Mouse (Mus musculus) liver, adult 2 months (tissue): ENCODE measurements around the gene Tll1. TPM values are rescaled to one million over a fixed set of nuclear protein-coding genes. Genes with fewer than 3 reads are reported as not detected.

Experiments
- DNase-seq: peaks from one replicate; pipeline ENCODE4 v3.0.0-alpha.2; 2011; ENCODE audit warnings: low read depth, low spot score; ENCODE audit errors: extremely low read depth
- H3K27ac ChIP-seq: fragments of 200-500 bp; replicated peaks from 2 replicates; pipeline ENCODE4 v1.5.1; 2012; ENCODE audit warnings: low read depth, mild to moderate bottlenecking, control low read depth, inconsistent platforms, low read length; ENCODE audit not compliant: insufficient read depth
- H3K27me3 ChIP-seq: fragments of 200-500 bp; 2 replicates; pipeline ENCODE4 v1.6.1; 2012; ENCODE audit warnings: mild to moderate bottlenecking, moderate library complexity, low read length, inconsistent platforms; ENCODE audit not compliant: control insufficient read depth, insufficient read depth
- H3K36me3 ChIP-seq: fragments of 200-500 bp; 2 replicates; pipeline ENCODE4 v1.6.1; 2012; ENCODE audit warnings: low read length, inconsistent platforms; ENCODE audit not compliant: control insufficient read depth, insufficient read depth
- H3K4me1 ChIP-seq: fragments of 200-500 bp; 2 replicates; pipeline ENCODE4 v1.6.1; 2011; ENCODE audit warnings: low read length; ENCODE audit not compliant: control insufficient read depth, insufficient read depth
- H3K4me3 ChIP-seq: fragments of 200-500 bp; 2 replicates; pipeline ENCODE4 v1.5.1; 2011; ENCODE audit warnings: low read depth, mild to moderate bottlenecking, control low read depth, low read length, moderate library complexity; ENCODE audit not compliant: insufficient read depth
- H3K79me2 ChIP-seq: fragments of 200-500 bp; 2 replicates; pipeline ENCODE4 v1.6.1; 2012; ENCODE audit warnings: inconsistent platforms, mild to moderate bottlenecking, low read length, moderate library complexity; ENCODE audit not compliant: control insufficient read depth, insufficient read depth
- H3K9ac ChIP-seq: fragments of 200-500 bp; 2 replicates; pipeline ENCODE4 v1.6.1; 2012; ENCODE audit warnings: low read depth, mild to moderate bottlenecking, control low read depth, inconsistent platforms, low read length
- CTCF ChIP-seq: fragments of 200-500 bp; IDR thresholded peaks from 2 replicates; pipeline ENCODE4 v1.5.1; 2011; ENCODE audit warnings: low read depth, low read length, control low read depth
- POLR2A ChIP-seq: fragments of 200-500 bp; IDR thresholded peaks from 2 replicates; pipeline ENCODE4 v1.6.1; 2011; ENCODE audit warnings: low read length, control low read depth; ENCODE audit not compliant: insufficient read depth; ENCODE audit errors: extremely low read depth
- WGBS: fragments of 180-500 bp; shearing (Covaris S2); methylation state at CpG from one replicate; pipeline ENCODE4 v1.1.7; 2018; 5-methylcytosine and 5-hydroxymethylcytosine counted together
- polyA plus RNA-seq: library from polyadenylated mRNA; depleted of rRNA; stranded (reverse); fragments of >200 nt; gene quantifications from 2 replicates; pipeline ENCODE4 v1.2.3, GENCODE M21; 2012
- total RNA-seq: library from RNA; depleted of rRNA; stranded (reverse); fragments of >200 nt; gene quantifications from 2 replicates; pipeline ENCODE4 v1.2.3, GENCODE M21; 2014

Gene Tll1
- total and polyA plus RNA-seq, 2 experiments: under 0.01 TPM; not detected in 1

DNA sequence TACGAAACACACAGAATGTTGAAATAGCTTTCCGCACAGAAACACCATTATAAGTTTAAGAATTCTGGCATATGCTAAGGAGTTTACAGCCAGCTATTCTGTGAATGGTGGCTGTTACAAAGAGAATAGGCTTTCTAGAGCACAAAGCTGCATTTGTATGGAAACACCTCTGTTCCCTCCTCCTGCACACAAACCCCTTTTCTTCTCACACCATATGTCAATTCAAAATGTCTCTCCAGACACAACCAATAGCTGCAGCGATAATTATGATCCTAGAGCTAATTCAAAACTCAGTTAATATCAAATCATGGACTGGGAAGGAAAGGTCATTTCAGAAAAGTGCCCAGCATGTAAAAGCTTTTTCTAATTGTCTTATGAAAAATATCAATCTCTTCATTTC is 157.5 kb downstream of the Tll1 start:
- no peaks in the 10 kb centered on the region for H3K27me3 ChIP-seq
- TF ChIP-seq POLR2A: no peak
- no peak for TF ChIP-seq CTCF
- WGBS: 87% methylated on average over 3 of the region's 3 CpGs
- no peak for DNase-seq
- H3K79me2 ChIP-seq: no peaks in the 10 kb centered on the region
- H3K4me3 ChIP-seq: no peak overlapping the region
- no peak overlapping the region for H3K9ac ChIP-seq
- no peak overlapping the region for H3K27ac ChIP-seq
- H3K4me1 ChIP-seq: no peaks in the 10 kb centered on the region
- no peaks in the 10 kb centered on the region for H3K36me3 ChIP-seq

DNA sequence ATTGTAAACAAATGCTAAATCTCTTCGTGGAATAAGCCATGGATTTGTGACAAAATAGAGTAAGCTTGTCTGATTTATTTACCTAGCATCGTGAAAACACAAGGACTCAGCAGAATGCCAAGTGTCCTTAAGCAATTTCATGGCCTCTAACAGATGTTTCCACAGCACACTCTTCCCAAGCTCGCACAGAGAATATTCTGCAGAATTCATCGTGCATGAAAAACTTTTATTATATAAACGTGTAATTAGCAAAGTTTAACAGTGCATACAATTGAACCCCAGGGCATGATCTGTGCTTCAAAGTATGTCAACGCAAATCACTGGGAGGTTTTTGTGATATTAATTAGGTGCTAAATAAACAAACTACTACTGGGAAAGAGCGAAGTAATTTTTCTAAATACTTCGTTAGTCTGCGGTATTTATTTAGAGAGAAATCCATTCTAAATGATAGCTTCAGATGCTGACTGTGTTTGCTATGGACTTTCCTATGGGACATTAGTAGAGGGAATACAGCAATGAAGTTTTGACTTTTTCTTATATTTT is 158.0 kb downstream of the Tll1 start:
- H3K27ac ChIP-seq: no peak overlapping the region
- H3K36me3 ChIP-seq: no peaks in the 10 kb centered on the region
- H3K9ac ChIP-seq: no peak overlapping the region
- H3K27me3 ChIP-seq: no peaks in the 10 kb centered on the region
- TF ChIP-seq POLR2A (no peak), CTCF (no peak)
- no peak for DNase-seq
- H3K79me2 ChIP-seq: no peaks in the 10 kb centered on the region
- WGBS: 69% methylated on average over 9 of the region's 9 CpGs
- no peak overlapping the region for H3K4me3 ChIP-seq
- no peaks in the 10 kb centered on the region for H3K4me1 ChIP-seq

DNA sequence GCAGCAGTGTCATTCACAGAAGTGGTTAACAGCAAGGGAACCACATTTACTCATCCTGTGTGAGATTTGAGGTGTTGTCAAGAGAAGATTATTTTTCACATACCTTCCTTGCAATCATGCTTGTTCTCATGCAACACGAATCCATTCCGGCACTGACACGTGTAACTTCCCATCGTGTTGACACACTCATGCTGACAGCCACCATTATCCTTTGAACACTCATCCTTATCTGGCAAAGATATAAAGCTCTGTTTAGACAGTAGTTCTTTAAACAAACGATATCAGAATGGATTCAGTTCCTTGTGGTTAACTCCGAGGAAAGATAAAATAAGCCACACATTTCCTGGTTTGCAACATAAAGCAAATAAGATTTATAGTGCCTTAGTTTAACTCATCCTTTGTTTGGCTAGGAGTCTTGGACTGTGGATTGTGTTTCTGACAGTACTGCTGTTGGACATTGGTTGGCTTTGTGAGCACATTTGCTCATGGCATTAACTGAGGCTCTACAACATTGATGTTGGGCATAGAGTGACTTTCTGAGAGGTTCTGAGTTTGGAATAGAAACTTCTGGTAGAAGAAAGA is 164.7 kb downstream of the Tll1 start:
- no peak overlapping the region for H3K27ac ChIP-seq
- TF ChIP-seq POLR2A (no peak), CTCF (no peak)
- whole genome bisulfite sequencing: 12% methylated on average over 6 of the region's 6 CpGs

DNA sequence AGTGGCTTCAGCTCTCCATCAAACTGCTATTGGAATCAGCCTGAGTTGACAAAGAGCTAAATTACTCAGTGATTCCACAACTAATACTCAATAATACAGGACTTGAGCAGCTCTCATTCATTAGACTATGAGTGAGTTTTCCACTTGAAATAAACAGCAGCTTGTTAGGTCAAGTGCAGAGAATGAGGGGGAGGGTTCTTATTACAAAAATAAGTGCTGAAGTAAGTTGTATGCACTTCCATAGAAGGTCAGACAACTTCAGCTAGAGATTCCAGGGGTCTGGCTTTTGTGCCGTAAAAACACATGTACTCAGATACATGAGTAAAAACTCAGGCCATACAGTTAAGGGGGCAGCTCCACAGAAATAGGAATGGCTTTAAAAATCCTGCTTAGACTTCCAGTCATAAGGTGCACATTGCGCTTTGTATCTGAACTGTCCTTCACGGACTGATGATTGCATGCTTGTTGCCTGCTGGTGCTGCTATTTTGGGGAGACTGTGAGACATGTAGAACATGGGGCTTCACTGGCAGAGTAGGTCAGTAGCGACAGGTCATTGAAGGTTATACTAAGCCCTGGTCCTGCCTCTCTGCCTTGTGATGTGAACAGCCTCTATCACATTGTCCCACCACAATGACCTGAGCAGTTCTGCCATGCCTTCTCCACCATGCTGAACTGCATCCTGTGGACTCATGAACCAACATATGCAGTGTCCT is 175.2 kb downstream of the Tll1 start:
- H3K79me2 ChIP-seq: no peaks in the 10 kb centered on the region
- H3K4me3 ChIP-seq: no peak overlapping the region
- 90% methylated on average over 4 of the region's 4 CpGs for WGBS
- H3K9ac ChIP-seq: no peak overlapping the region
- no peaks in the 10 kb centered on the region for H3K36me3 ChIP-seq
- no peak for DNase-seq
- no peak overlapping the region for H3K27ac ChIP-seq
- TF ChIP-seq CTCF: no peak
- no peak for TF ChIP-seq POLR2A
- H3K4me1 ChIP-seq: no peaks in the 10 kb centered on the region
- H3K27me3 ChIP-seq: no peaks in the 10 kb centered on the region

More for the DNA sequence above, 164.7 kb downstream of the Tll1 start:
- Histone ChIP-seq H3K36me3 (no peaks in the 10 kb centered on the region), H3K4me3 (no peak overlapping the region), H3K4me1 (no peaks in the 10 kb centered on the region), H3K27me3 (no peaks in the 10 kb centered on the region), H3K79me2 (no peaks in the 10 kb centered on the region), H3K9ac (no peak overlapping the region)
- no peak for DNase-seq

DNA sequence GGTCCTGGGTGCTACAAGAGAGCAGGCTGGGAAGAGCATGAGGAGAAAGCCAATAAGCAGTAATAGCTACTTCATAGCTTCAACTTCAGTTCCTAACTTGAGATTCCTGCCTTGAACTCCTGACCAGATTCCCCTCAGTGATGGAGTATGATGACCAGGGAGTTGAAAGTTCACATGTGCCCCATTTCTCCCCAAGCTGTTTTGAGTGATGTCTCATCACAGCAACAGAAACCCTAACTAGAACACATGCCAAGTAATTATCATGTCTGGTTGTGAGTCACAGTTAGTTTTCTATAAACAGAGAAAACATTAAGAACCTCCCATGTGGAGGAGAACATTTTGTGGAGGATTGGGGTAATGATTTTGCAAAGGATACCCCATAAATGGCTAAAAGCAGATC is 176.0 kb downstream of the Tll1 start:
- no peaks in the 10 kb centered on the region for H3K36me3 ChIP-seq
- no peaks in the 10 kb centered on the region for H3K4me1 ChIP-seq
- no peak for TF ChIP-seq POLR2A
- no peak for TF ChIP-seq CTCF
- no peaks in the 10 kb centered on the region for H3K27me3 ChIP-seq
- no peak overlapping the region for H3K4me3 ChIP-seq
- no peak overlapping the region for H3K27ac ChIP-seq
- no peak for DNase-seq
- no peak overlapping the region for H3K9ac ChIP-seq
- no peaks in the 10 kb centered on the region for H3K79me2 ChIP-seq

DNA sequence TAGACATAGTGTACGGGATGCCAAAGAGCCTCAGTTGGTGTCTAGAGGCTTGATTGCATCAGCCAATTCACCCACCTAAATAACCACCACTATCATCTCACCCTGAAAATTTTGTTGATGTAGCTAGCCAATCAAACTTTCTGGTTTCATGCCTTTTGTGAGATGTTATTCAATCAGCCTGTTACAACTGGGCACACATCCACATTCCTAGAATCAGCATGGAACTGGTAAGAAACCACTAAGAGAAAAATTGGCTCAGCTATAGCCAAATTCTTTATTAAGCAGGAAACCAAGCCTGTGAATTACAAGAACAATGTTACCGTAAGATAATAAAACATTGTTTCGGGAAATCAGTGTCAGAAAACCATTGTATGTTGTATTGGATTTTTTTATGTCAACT is 176.5 kb downstream of the Tll1 start:
- Histone ChIP-seq H3K9ac (no peak overlapping the region), H3K27me3 (no peaks in the 10 kb centered on the region), H3K27ac (no peak overlapping the region), H3K4me1 (no peaks in the 10 kb centered on the region), H3K36me3 (no peaks in the 10 kb centered on the region), H3K4me3 (no peak overlapping the region), H3K79me2 (no peaks in the 10 kb centered on the region)
- 86% methylated on average over 3 of the region's 3 CpGs for WGBS
- DNase-seq: no peak
- TF ChIP-seq CTCF: no peak
